Mouse (Mus musculus): ENCODE measurements at regions not wholly inside any gene's neighbourhood (a gene's known extent, or its start where the extent isn't known, plus 50 kb on each side); places are given as distances from the start of the nearest gene placed in this dataset.

DNA sequence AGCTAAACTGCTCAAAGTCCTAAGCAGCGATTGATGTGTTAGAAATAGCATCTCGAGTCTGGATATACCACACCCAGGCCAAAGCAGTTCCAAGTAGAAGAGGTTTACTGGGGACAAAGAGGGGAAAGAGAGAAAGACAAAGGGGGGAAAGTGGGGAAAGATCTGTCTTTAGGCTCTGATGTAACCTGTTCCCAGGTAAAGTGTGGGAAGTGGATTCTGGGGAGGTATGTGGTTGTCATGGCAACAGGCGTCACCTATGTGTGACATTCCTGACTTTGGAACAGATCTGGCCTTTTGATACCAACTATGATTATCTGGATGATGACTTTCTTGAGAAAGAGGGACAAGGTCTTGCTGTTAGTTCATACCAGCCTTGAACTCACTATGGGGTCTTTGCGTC is 97.4 kb upstream of the Mark1 start:
- H3K27me3 ChIP-seq (ENCODE audit: control insufficient read depth, insufficient read depth, low read length): 0 out of 2 replicates have a peak, but pooled peaks cover 6% of the 10 kb centered on the region
- no peak overlapping the region for H3K9ac ChIP-seq (ENCODE audit: low read depth, low read length)
- H3K79me2 ChIP-seq (ENCODE audit: control insufficient read depth, insufficient read depth, low read length): no peaks in the 10 kb centered on the region
- H3K27ac ChIP-seq (replicated peaks; ENCODE audit: insufficient read depth, low read depth, low read length): no peak overlapping the region
- no peaks in the 10 kb centered on the region for H3K4me1 ChIP-seq (ENCODE audit: control insufficient read depth, insufficient read depth, low read length)
- TF ChIP-seq CTCF (IDR thresholded peaks at IDR 0.05; ENCODE audit: low read depth, low read length) (no peak), POLR2A (IDR thresholded peaks at IDR 0.05; ENCODE audit: extremely low read depth, insufficient read depth, low read length) (no peak)
- no peaks in the 10 kb centered on the region for H3K36me3 ChIP-seq (ENCODE audit: control insufficient read depth, insufficient read depth, low read length)
- no peak overlapping the region for H3K4me3 ChIP-seq (ENCODE audit: insufficient read depth, low read depth, low read length)
- no peak for DNase-seq (ENCODE audit: extremely low read depth, low read depth, low spot score)
- 90% methylated on average over 4 of the region's 4 CpGs for whole genome bisulfite sequencing

DNA sequence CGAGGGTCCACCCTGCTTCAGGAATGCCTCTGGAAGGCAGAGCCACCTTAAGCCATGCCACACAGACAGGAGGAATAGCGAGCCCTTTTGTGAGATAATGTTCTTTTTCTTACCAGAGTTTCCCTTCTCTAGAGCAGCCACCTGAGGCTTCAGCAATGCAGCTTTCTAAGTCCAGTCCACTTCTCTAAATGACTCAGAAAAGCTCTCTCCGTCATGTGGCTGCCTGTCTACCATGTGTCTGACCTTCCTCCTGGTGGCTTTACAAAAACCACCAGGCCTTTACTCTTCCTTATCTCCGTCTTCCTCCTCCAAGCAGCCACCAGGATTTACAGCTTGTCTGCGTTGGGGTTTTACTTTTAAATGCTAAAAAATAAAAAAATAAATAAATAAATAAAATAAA is 93.4 kb upstream of the Mark1 start:
- no peak overlapping the region for H3K9ac ChIP-seq (ENCODE audit: low read depth, low read length)
- DNase-seq (ENCODE audit: extremely low read depth, low read depth, low spot score): no peak
- H3K27me3 ChIP-seq (ENCODE audit: control insufficient read depth, insufficient read depth, low read length): 0 out of 2 replicates have a peak, but pooled peaks cover 4% of the 10 kb centered on the region
- WGBS: 83% methylated on average over 5 of the region's 5 CpGs
- no peaks in the 10 kb centered on the region for H3K79me2 ChIP-seq (ENCODE audit: control insufficient read depth, insufficient read depth, low read length)
- H3K36me3 ChIP-seq (ENCODE audit: control insufficient read depth, insufficient read depth, low read length): no peaks in the 10 kb centered on the region
- TF ChIP-seq CTCF (IDR thresholded peaks at IDR 0.05; ENCODE audit: low read depth, low read length) (no peak), POLR2A (IDR thresholded peaks at IDR 0.05; ENCODE audit: extremely low read depth, insufficient read depth, low read length) (no peak)
- no peak overlapping the region for H3K27ac ChIP-seq (replicated peaks; ENCODE audit: insufficient read depth, low read depth, low read length)
- H3K4me3 ChIP-seq (ENCODE audit: insufficient read depth, low read depth, low read length): no peak overlapping the region
- H3K4me1 ChIP-seq (ENCODE audit: control insufficient read depth, insufficient read depth, low read length): no peaks in the 10 kb centered on the region

DNA sequence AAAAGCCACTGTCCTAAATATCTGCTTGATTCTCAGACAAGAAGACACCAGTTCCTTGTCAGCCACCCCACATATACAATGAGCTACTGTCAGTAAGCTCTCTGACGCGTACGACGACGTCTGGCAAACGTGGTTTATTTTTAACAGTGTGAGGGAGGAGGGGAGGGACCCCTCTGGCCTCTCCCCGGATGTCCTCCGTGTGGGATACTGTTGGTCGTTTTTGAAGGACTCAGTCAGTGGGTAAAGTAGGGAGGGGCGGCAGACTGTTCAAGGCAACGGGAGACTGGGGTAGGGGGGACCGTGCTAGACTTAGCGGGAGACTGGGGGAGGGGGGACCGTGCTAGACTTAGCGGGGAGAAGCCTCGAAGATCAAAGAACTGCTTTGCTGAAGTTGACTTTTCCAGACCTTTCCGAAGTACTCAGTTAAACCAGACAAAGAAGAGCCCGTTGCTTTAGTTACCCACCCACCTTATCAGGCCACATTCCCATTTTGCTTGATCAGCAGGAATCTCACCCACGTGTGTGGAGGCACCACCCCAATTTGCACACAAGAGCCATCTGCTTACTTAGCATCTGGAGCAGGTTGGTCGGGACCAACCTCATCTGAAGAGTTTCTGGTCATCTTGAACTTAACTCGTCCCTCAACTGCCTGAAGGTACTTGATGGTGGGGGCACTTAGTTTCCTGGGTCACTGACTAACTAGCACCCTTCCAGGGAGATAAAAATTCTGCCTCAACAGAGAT is 92.6 kb upstream of the Mark1 start:
- Histone ChIP-seq H3K27me3 (ENCODE audit: control insufficient read depth, insufficient read depth, low read length) (no peaks in the 10 kb centered on the region), H3K4me1 (ENCODE audit: control insufficient read depth, insufficient read depth, low read length) (no peaks in the 10 kb centered on the region), H3K9ac (ENCODE audit: low read depth, low read length) (no peak overlapping the region), H3K36me3 (ENCODE audit: control insufficient read depth, insufficient read depth, low read length) (no peaks in the 10 kb centered on the region), H3K27ac (replicated peaks; ENCODE audit: insufficient read depth, low read depth, low read length) (no peak overlapping the region), H3K79me2 (ENCODE audit: control insufficient read depth, insufficient read depth, low read length) (no peaks in the 10 kb centered on the region), H3K4me3 (ENCODE audit: insufficient read depth, low read depth, low read length) (no peak overlapping the region)
- TF ChIP-seq CTCF (IDR thresholded peaks at IDR 0.05; ENCODE audit: low read depth, low read length) (no peak), POLR2A (IDR thresholded peaks at IDR 0.05; ENCODE audit: extremely low read depth, insufficient read depth, low read length) (no peak)
- no peak for DNase-seq (ENCODE audit: extremely low read depth, low read depth, low spot score)
- 37% methylated on average over 21 of the region's 21 CpGs for WGBS

DNA sequence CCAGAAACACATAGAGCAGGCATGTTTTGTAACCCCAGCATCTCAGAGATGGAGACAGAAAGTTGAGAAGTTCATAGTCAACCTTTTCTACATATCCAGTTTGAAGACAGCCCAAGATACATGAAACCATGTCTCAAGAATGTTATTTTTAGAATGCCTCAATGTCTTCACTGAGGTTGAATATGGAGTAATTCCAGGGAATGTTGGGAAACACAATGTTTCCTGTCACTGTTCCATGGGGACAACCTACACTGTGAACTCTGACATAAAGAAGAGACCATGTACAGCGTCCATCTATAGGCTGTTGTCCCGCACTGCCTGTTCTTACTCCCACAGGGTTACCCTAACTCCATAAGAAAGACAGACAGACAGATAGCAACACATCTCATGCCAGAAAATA is 89.8 kb upstream of the Mark1 start:
- no peak overlapping the region for H3K4me3 ChIP-seq (ENCODE audit: insufficient read depth, low read depth, low read length)
- 89% methylated on average over 2 of the region's 2 CpGs for WGBS
- no peaks in the 10 kb centered on the region for H3K27me3 ChIP-seq (ENCODE audit: control insufficient read depth, insufficient read depth, low read length)
- H3K36me3 ChIP-seq (ENCODE audit: control insufficient read depth, insufficient read depth, low read length): no peaks in the 10 kb centered on the region
- no peak overlapping the region for H3K9ac ChIP-seq (ENCODE audit: low read depth, low read length)
- no peak for TF ChIP-seq POLR2A (IDR thresholded peaks at IDR 0.05; ENCODE audit: extremely low read depth, insufficient read depth, low read length)
- no peak for TF ChIP-seq CTCF (IDR thresholded peaks at IDR 0.05; ENCODE audit: low read depth, low read length)
- no peak overlapping the region for H3K27ac ChIP-seq (replicated peaks; ENCODE audit: insufficient read depth, low read depth, low read length)
- DNase-seq (ENCODE audit: extremely low read depth, low read depth, low spot score): no peak
- no peaks in the 10 kb centered on the region for H3K4me1 ChIP-seq (ENCODE audit: control insufficient read depth, insufficient read depth, low read length)
- no peaks in the 10 kb centered on the region for H3K79me2 ChIP-seq (ENCODE audit: control insufficient read depth, insufficient read depth, low read length)

DNA sequence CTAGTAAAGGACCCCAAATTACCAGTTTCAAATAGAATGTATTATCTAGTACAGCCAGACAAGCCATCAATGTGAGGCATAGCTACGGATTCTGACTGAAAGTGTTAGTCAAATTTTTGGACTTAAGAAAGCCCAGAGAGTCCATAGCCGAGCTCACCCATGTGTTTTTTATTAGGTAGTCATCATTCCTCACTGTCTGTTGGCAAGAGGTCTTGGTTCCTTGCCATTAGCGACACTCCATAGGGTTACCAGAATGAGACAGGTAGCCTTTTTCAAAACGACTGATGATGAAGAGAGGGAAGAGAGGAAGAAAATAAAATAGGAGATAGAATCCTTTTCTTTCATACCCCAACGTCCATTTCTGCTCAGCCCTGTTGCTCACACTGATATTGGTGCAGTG is 83.8 kb upstream of the Mark1 start:
- H3K4me3 ChIP-seq (ENCODE audit: insufficient read depth, low read depth, low read length): no peak overlapping the region
- TF ChIP-seq CTCF (IDR thresholded peaks at IDR 0.05; ENCODE audit: low read depth, low read length): no peak
- no peak for TF ChIP-seq POLR2A (IDR thresholded peaks at IDR 0.05; ENCODE audit: extremely low read depth, insufficient read depth, low read length)
- H3K9ac ChIP-seq (ENCODE audit: low read depth, low read length): no peak overlapping the region
- H3K4me1 ChIP-seq (ENCODE audit: control insufficient read depth, insufficient read depth, low read length): no peaks in the 10 kb centered on the region
- no peaks in the 10 kb centered on the region for H3K36me3 ChIP-seq (ENCODE audit: control insufficient read depth, insufficient read depth, low read length)
- H3K27ac ChIP-seq (replicated peaks; ENCODE audit: insufficient read depth, low read depth, low read length): no peak overlapping the region
- 83% methylated on average over 5 of the region's 5 CpGs for WGBS
- no peaks in the 10 kb centered on the region for H3K27me3 ChIP-seq (ENCODE audit: control insufficient read depth, insufficient read depth, low read length)
- no peaks in the 10 kb centered on the region for H3K79me2 ChIP-seq (ENCODE audit: control insufficient read depth, insufficient read depth, low read length)
- no peak for DNase-seq (ENCODE audit: extremely low read depth, low read depth, low spot score)

DNA sequence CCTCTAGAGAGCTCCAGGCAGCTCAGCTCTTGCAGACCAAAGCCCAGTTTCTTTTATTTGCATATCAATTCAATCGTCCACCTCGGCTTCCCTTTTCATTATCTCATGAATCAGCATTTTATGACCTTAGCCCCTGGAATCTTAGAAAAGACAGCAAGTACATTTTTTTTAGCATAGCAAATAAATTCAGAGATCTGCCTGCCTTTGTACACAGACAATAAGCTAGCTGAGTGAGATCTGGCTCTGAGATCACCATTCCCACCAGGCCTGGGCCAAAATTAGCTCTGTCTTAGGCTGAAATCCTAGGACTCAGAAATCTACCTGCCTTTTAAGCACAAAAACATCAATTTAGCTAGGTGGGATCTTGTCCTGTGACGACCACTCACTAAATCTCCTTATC is 80.7 kb upstream of the Mark1 start:
- no peak for DNase-seq (ENCODE audit: extremely low read depth, low read depth, low spot score)
- Histone ChIP-seq H3K4me1 (ENCODE audit: control insufficient read depth, insufficient read depth, low read length) (no peaks in the 10 kb centered on the region), H3K27ac (replicated peaks; ENCODE audit: insufficient read depth, low read depth, low read length) (no peak overlapping the region), H3K4me3 (ENCODE audit: insufficient read depth, low read depth, low read length) (no peak overlapping the region), H3K9ac (ENCODE audit: low read depth, low read length) (no peak overlapping the region), H3K27me3 (ENCODE audit: control insufficient read depth, insufficient read depth, low read length) (no peaks in the 10 kb centered on the region), H3K79me2 (ENCODE audit: control insufficient read depth, insufficient read depth, low read length) (no peaks in the 10 kb centered on the region), H3K36me3 (ENCODE audit: control insufficient read depth, insufficient read depth, low read length) (no peaks in the 10 kb centered on the region)
- TF ChIP-seq CTCF (IDR thresholded peaks at IDR 0.05; ENCODE audit: low read depth, low read length): no peak
- no peak for TF ChIP-seq POLR2A (IDR thresholded peaks at IDR 0.05; ENCODE audit: extremely low read depth, insufficient read depth, low read length)
- 52% methylated on average over 3 of the region's 3 CpGs for WGBS
